Mouse (Mus musculus): ENCODE measurements around the gene Sec24b.

Sec24b gene

GRCm38 (mm10) chr3:129970529-129971515, 90.5 kb downstream of the Sec24b start:
- DNase-seq, result peak; percentile 49 to 62

- DNase-seq, result peak; percentile 6 to 14
These were observed 91.6 kb downstream of the Sec24b start, which contains the start of gene Mcub for GRCm38 (mm10) chr3:129969432-129970395. Mcub (minus strand) TSS chr3:129970206.

GRCm38 (mm10) chr3:129969031-129969430, 92.3 kb downstream of the Sec24b start:
- no peak for DNase-seq

- no peak for DNase-seq
These were observed 93.5 kb downstream of the Sec24b start for GRCm38 (mm10) chr3:129967874-129968273.

GRCm38 (mm10) chr3:129964681-129965080, 96.7 kb downstream of the Sec24b start:
- no peak for DNase-seq

- no peak for DNase-seq
These were observed 98.8 kb downstream of the Sec24b start for GRCm38 (mm10) chr3:129962533-129962932.

GRCm38 (mm10) chr3:129953296-129953695, 108.1 kb downstream of the Sec24b start:
- DNase-seq, result no peak

- DNase-seq, result no peak
These were observed 112.1 kb downstream of the Sec24b start for GRCm38 (mm10) chr3:129949158-129949773.

GRCm38 (mm10) chr3:129948359-129948758, 113.0 kb downstream of the Sec24b start:
- no peak for DNase-seq

GRCm38 (mm10) chr3:129946217-129946914, 115.0 kb downstream of the Sec24b start:
- DNase-seq, result no peak

- no peak for DNase-seq
These were observed 117.5 kb downstream of the Sec24b start for GRCm38 (mm10) chr3:129943813-129944212.

- DNase-seq, result no peak
These were observed 120.1 kb downstream of the Sec24b start for GRCm38 (mm10) chr3:129941291-129941690.

GRCm38 (mm10) chr3:129940780-129941179, 120.6 kb downstream of the Sec24b start:
- DNase-seq, result no peak

GRCm38 (mm10) chr3:129939058-129939457, 122.3 kb downstream of the Sec24b start:
- DNase-seq, result no peak

- DNase-seq, result no peak
These were observed 123.5 kb downstream of the Sec24b start for GRCm38 (mm10) chr3:129937848-129938247.

GRCm38 (mm10) chr3:129936561-129936960, 124.8 kb downstream of the Sec24b start:
- no peak for DNase-seq

All from cerebellum, postnatal 14 days (tissue).